Mouse (Mus musculus): ENCODE results near the gene Gabbr2. TPM values are rescaled to one million over a fixed set of nuclear protein-coding genes. Genes with fewer than 3 reads are reported as not detected.
"Not testable (repeated sequence)": the region's sequence is repeated elsewhere in the genome, so short reads cannot be mapped to it uniquely, and the experiment has no call there.

Gene Gabbr2
- polyA plus RNA-seq, 1 experiment = not detected

GRCm38 (mm10) chr4:46655956-46656355, 335.7 kb downstream of the Gabbr2 start:
- no peak for TF ChIP-seq POLR2A (IDR thresholded peaks at IDR 0.05; ENCODE audit: borderline replicate concordance, extremely low read depth, low read depth, low read length)
- no peak for TF ChIP-seq CTCF (IDR thresholded peaks at IDR 0.05; ENCODE audit: insufficient read depth, low read length)
- DNase-seq = no peak
- H3K4me1 ChIP-seq (ENCODE audit: control insufficient read depth, insufficient read depth, low read length) = no peaks in the 10 kb centered on the region
- H3K4me3 ChIP-seq (replicated peaks; ENCODE audit: extremely low read depth, low read depth, low read length) = no peak overlapping the region
- 65% methylated on average over 2 of the region's 2 CpGs for whole genome bisulfite sequencing

GRCm38 (mm10) chr4:46655298-46655697, 336.4 kb downstream of the Gabbr2 start:
- 69% methylated on average over 1 of the region's 1 CpGs for WGBS
- no peak for DNase-seq
- Histone ChIP-seq H3K4me1 (ENCODE audit: control insufficient read depth, insufficient read depth, low read length) (no peaks in the 10 kb centered on the region), H3K4me3 (replicated peaks; ENCODE audit: extremely low read depth, low read depth, low read length) (no peak overlapping the region)
- TF ChIP-seq POLR2A (IDR thresholded peaks at IDR 0.05; ENCODE audit: borderline replicate concordance, extremely low read depth, low read depth, low read length) (no peak), CTCF (IDR thresholded peaks at IDR 0.05; ENCODE audit: insufficient read depth, low read length) (no peak)

GRCm38 (mm10) chr4:46650086-46650753, 341.5 kb downstream of the Gabbr2 start, which contains the start of gene Tbc1d2:
Tbc1d2 (minus strand) TSS chr4:46650209.
- under 1% methylated on average over 69 of the region's 69 CpGs for WGBS
- Histone ChIP-seq H3K4me1 (ENCODE audit: control insufficient read depth, insufficient read depth, low read length) (no peaks in the 10 kb centered on the region), H3K4me3 (replicated peaks; ENCODE audit: extremely low read depth, low read depth, low read length) (peak within 1 kb of the TSS; percentile 68)
- DNase-seq = peak; percentile 96
- peak; percentile 45; the same call in 1 of the 2 replicates for TF ChIP-seq POLR2A (IDR thresholded peaks at IDR 0.05; ENCODE audit: borderline replicate concordance, extremely low read depth, low read depth, low read length)
- TF ChIP-seq CTCF (IDR thresholded peaks at IDR 0.05; ENCODE audit: insufficient read depth, low read length) = 0 out of 2 replicates have a peak, but pooled peaks have one; percentile 18

GRCm38 (mm10) chr4:46649161-46649560, 342.5 kb downstream of the Gabbr2 start:
- no peak for TF ChIP-seq CTCF (IDR thresholded peaks at IDR 0.05; ENCODE audit: insufficient read depth, low read length)
- no peak for TF ChIP-seq POLR2A (IDR thresholded peaks at IDR 0.05; ENCODE audit: borderline replicate concordance, extremely low read depth, low read depth, low read length)
- no peak for DNase-seq
- H3K4me3 ChIP-seq (replicated peaks; ENCODE audit: extremely low read depth, low read depth, low read length) = peak overlapping the region; percentile 64
- 41% methylated on average over 4 of the region's 4 CpGs for WGBS
- no peaks in the 10 kb centered on the region for H3K4me1 ChIP-seq (ENCODE audit: control insufficient read depth, insufficient read depth, low read length)

GRCm38 (mm10) chr4:46643676-46644112, 348.0 kb downstream of the Gabbr2 start:
- Histone ChIP-seq H3K4me1 (ENCODE audit: control insufficient read depth, insufficient read depth, low read length) (peaks cover 8% of the 10 kb centered on the region; the same call in 1 of the 2 replicates), H3K4me3 (replicated peaks; ENCODE audit: extremely low read depth, low read depth, low read length) (no peak overlapping the region)
- 72% methylated on average over 8 of the region's 8 CpGs for WGBS
- TF ChIP-seq CTCF (IDR thresholded peaks at IDR 0.05; ENCODE audit: insufficient read depth, low read length) (no peak), POLR2A (IDR thresholded peaks at IDR 0.05; ENCODE audit: borderline replicate concordance, extremely low read depth, low read depth, low read length) (no peak)
- DNase-seq = no peak

- Histone ChIP-seq H3K4me1 (ENCODE audit: control insufficient read depth, insufficient read depth, low read length) (peaks cover 8% of the 10 kb centered on the region; the same call in 1 of the 2 replicates), H3K4me3 (replicated peaks; ENCODE audit: extremely low read depth, low read depth, low read length) (no peak overlapping the region)
- DNase-seq = no peak
- TF ChIP-seq POLR2A (IDR thresholded peaks at IDR 0.05; ENCODE audit: borderline replicate concordance, extremely low read depth, low read depth, low read length) (no peak), CTCF (IDR thresholded peaks at IDR 0.05; ENCODE audit: insufficient read depth, low read length) (no peak)
- WGBS = 36% methylated on average over 8 of the region's 8 CpGs
Measured at GRCm38 (mm10) chr4:46642924-46643675, 348.6 kb downstream of the Gabbr2 start.

GRCm38 (mm10) chr4:46641283-46641682, 350.4 kb downstream of the Gabbr2 start:
- WGBS = 65% methylated on average over 4 of the region's 4 CpGs
- H3K4me3 ChIP-seq (replicated peaks; ENCODE audit: extremely low read depth, low read depth, low read length) = no peak overlapping the region
- peaks cover 8% of the 10 kb centered on the region; the same call in 1 of the 2 replicates for H3K4me1 ChIP-seq (ENCODE audit: control insufficient read depth, insufficient read depth, low read length)
- TF ChIP-seq POLR2A (IDR thresholded peaks at IDR 0.05; ENCODE audit: borderline replicate concordance, extremely low read depth, low read depth, low read length) = no peak
- no peak for TF ChIP-seq CTCF (IDR thresholded peaks at IDR 0.05; ENCODE audit: insufficient read depth, low read length)
- DNase-seq = no peak

GRCm38 (mm10) chr4:46639866-46640265, 351.8 kb downstream of the Gabbr2 start:
- no peak for TF ChIP-seq POLR2A (IDR thresholded peaks at IDR 0.05; ENCODE audit: borderline replicate concordance, extremely low read depth, low read depth, low read length)
- TF ChIP-seq CTCF (IDR thresholded peaks at IDR 0.05; ENCODE audit: insufficient read depth, low read length) = no peak
- WGBS = 59% methylated on average over 8 of the region's 8 CpGs
- Histone ChIP-seq H3K4me1 (ENCODE audit: control insufficient read depth, insufficient read depth, low read length) (peaks cover 8% of the 10 kb centered on the region; the same call in 1 of the 2 replicates), H3K4me3 (replicated peaks; ENCODE audit: extremely low read depth, low read depth, low read length) (no peak overlapping the region)
- no peak for DNase-seq

GRCm38 (mm10) chr4:46637250-46637649, 354.4 kb downstream of the Gabbr2 start:
- not testable (repeated sequence) for DNase-seq; H3K4me1 ChIP-seq (ENCODE audit: control insufficient read depth, insufficient read depth, low read length); H3K4me3 ChIP-seq (replicated peaks; ENCODE audit: extremely low read depth, low read depth, low read length)
- WGBS = 94% methylated on average over 10 of the region's 10 CpGs
